Mouse (Mus musculus) intestine, embryonic 14.5 days (tissue): ENCODE data around the gene Mipep. TPM values are rescaled to one million over a fixed set of nuclear protein-coding genes. Genes with fewer than 3 reads are reported as not detected.

Experiments
- ATAC-seq: fragments of 200-750 bp; cut with Nextera tagmentation; replicated peaks from 2 replicates; pipeline ENCODE4 v1.8.0; 2017; ENCODE audit warnings: low read depth, moderate number of reproducible peaks, moderate TSS enrichment, moderate library complexity; ENCODE audit not compliant: low FRiP score, low TSS enrichment
- DNase-seq: peaks from one replicate; pipeline ENCODE4 v3.0.0-alpha.2; 2018; ENCODE audit warnings: low spot score
- H3K27ac ChIP-seq: fragments of 300-500 bp; sonication (generic); 2 replicates; pipeline ENCODE4 v1.5.1; 2014; ENCODE audit warnings: low read depth, mild to moderate bottlenecking, control low read depth
- H3K27me3 ChIP-seq: fragments of 300-500 bp; sonication (generic); replicated peaks from 2 replicates; pipeline ENCODE4 v1.6.1; 2014; ENCODE audit warnings: low read length, control low read depth; ENCODE audit not compliant: control insufficient read depth, insufficient read depth
- H3K36me3 ChIP-seq: fragments of 300-500 bp; sonication (generic); 2 replicates; pipeline ENCODE4 v1.6.1; 2014; ENCODE audit warnings: low read length, control low read depth; ENCODE audit not compliant: control insufficient read depth, insufficient read depth
- H3K4me1 ChIP-seq: fragments of 300-500 bp; sonication (generic); replicated peaks from 2 replicates; pipeline ENCODE4 v1.6.1; 2014; ENCODE audit warnings: low read length, control low read depth, mixed read lengths; ENCODE audit not compliant: control insufficient read depth, insufficient read depth
- H3K4me2 ChIP-seq: fragments of 300-500 bp; sonication (generic); 2 replicates; pipeline ENCODE4 v1.6.1; 2014; ENCODE audit warnings: low read length
- H3K4me3 ChIP-seq: fragments of 300-500 bp; sonication (generic); 2 replicates; pipeline ENCODE4 v1.5.1; 2014; ENCODE audit warnings: low read depth, low read length, control low read depth, mixed read lengths
- H3K9ac ChIP-seq: fragments of 300-500 bp; sonication (generic); 2 replicates; pipeline ENCODE4 v1.6.1; 2014; ENCODE audit warnings: mild to moderate bottlenecking, low read length
- H3K9me3 ChIP-seq: fragments of 300-500 bp; sonication (generic); 2 replicates; pipeline ENCODE4 v1.6.1; 2016; ENCODE audit warnings: low read length, control low read depth; ENCODE audit not compliant: control insufficient read depth
- WGBS: fragments of 180-500 bp; shearing (Covaris S2); extraction: QIAGEN DNeasy Blood & Tissue Kit; methylation state at CpG from one replicate; pipeline ENCODE4 v1.1.7; 2014; 5-methylcytosine and 5-hydroxymethylcytosine counted together
- polyA plus RNA-seq: library from polyadenylated mRNA; unstranded; fragments of >200 nt; fragmentation: Nextera tagmentation; extraction: Ambion mirVana; gene quantifications from 2 replicates; pipeline ENCODE4 v1.2.1, GENCODE M21; 2014

Gene Mipep
- polyA plus RNA-seq, 1 experiment from 2014 or later = 21.2 TPM

GRCm38 (mm10) chr14:60763746-60764145 is 20.6 kb upstream of the Mipep start:
- 0 out of 2 replicates have a peak, but pooled peaks cover 14% of the 10 kb centered on the region for H3K36me3 ChIP-seq
- no peak overlapping the region for H3K27ac ChIP-seq
- 88% methylated on average over 5 of the region's 5 CpGs for WGBS
- peaks cover 4% of the 10 kb centered on the region; the same call in 1 of the 2 replicates for H3K4me1 ChIP-seq
- H3K4me2 ChIP-seq = no peak overlapping the region
- no peaks in the 10 kb centered on the region for H3K9me3 ChIP-seq
- no peak for DNase-seq
- ATAC-seq = no peak
- H3K9ac ChIP-seq = no peak overlapping the region
- H3K4me3 ChIP-seq = no peak overlapping the region
- H3K27me3 ChIP-seq = no peaks in the 10 kb centered on the region

- no peaks in the 10 kb centered on the region for H3K9me3 ChIP-seq
- H3K4me2 ChIP-seq = no peak overlapping the region
- 0 out of 2 replicates have a peak, but pooled peaks cover 11% of the 10 kb centered on the region for H3K36me3 ChIP-seq
- DNase-seq (no peak), ATAC-seq (no peak)
- H3K27ac ChIP-seq = no peak overlapping the region
- H3K9ac ChIP-seq = no peak overlapping the region
- H3K4me1 ChIP-seq = peaks cover 4% of the 10 kb centered on the region; the same call in 1 of the 2 replicates
- no peaks in the 10 kb centered on the region for H3K27me3 ChIP-seq
- H3K4me3 ChIP-seq = no peak overlapping the region
- 74% methylated on average over 4 of the region's 4 CpGs for WGBS
These were observed 19.8 kb upstream of the Mipep start for GRCm38 (mm10) chr14:60764526-60764925.

GRCm38 (mm10) chr14:60765025-60765424 is 19.3 kb upstream of the Mipep start:
- H3K4me1 ChIP-seq = peaks cover 4% of the 10 kb centered on the region; the same call in 1 of the 2 replicates
- H3K27ac ChIP-seq = no peak overlapping the region
- H3K4me3 ChIP-seq = no peak overlapping the region
- H3K36me3 ChIP-seq = 0 out of 2 replicates have a peak, but pooled peaks cover 11% of the 10 kb centered on the region
- H3K27me3 ChIP-seq = no peaks in the 10 kb centered on the region
- no peak overlapping the region for H3K9ac ChIP-seq
- WGBS = 67% methylated on average over 2 of the region's 2 CpGs
- H3K4me2 ChIP-seq = no peak overlapping the region
- no peak for DNase-seq
- ATAC-seq = no peak
- no peaks in the 10 kb centered on the region for H3K9me3 ChIP-seq

DNA sequence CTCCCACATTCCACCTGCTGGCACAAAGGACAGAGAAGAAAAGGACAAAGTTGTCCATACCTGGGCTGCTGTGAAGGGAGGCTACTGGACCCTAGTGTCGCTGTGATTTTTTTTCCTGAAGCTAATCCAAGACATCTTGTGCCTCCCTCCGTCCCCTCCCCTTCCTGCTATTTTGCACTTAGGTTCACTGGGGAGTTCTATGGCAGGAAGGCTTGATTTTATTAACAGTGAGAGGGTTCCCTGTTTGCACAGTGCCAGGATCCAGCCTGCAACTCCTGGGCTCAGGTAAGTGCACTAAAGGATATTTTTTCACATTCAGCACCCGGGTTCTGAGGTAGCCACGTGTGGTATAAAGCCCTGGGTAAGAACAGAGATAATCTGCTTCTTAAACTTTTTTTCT is 16.5 kb upstream of the Mipep start, which contains the start of gene C1qtnf9:
C1qtnf9 (plus strand) TSS at position 251 of the 400 bp plus-strand sequence.
- DNase-seq = no peak
- Histone ChIP-seq H3K27ac (no peak within 1 kb of the TSS), H3K36me3 (no peaks in the 10 kb centered on the region), H3K4me3 (no peak within 1 kb of the TSS), H3K9me3 (no peaks in the 10 kb centered on the region), H3K4me2 (no peak within 1 kb of the TSS), H3K27me3 (no peaks in the 10 kb centered on the region), H3K9ac (no peak within 1 kb of the TSS), H3K4me1 (no peaks in the 10 kb centered on the region)
- no peak for ATAC-seq
- 68% methylated on average over 4 of the region's 4 CpGs for WGBS

GRCm38 (mm10) chr14:60769340-60769739 is 15.0 kb upstream of the Mipep start:
- H3K27me3 ChIP-seq = no peaks in the 10 kb centered on the region
- H3K9me3 ChIP-seq = no peaks in the 10 kb centered on the region
- DNase-seq (no peak), ATAC-seq (no peak)
- H3K4me3 ChIP-seq = no peak overlapping the region
- H3K36me3 ChIP-seq = no peaks in the 10 kb centered on the region
- H3K9ac ChIP-seq = no peak overlapping the region
- WGBS = 41% methylated on average over 6 of the region's 6 CpGs
- H3K4me1 ChIP-seq = no peaks in the 10 kb centered on the region
- no peak overlapping the region for H3K27ac ChIP-seq
- H3K4me2 ChIP-seq = no peak overlapping the region

DNA sequence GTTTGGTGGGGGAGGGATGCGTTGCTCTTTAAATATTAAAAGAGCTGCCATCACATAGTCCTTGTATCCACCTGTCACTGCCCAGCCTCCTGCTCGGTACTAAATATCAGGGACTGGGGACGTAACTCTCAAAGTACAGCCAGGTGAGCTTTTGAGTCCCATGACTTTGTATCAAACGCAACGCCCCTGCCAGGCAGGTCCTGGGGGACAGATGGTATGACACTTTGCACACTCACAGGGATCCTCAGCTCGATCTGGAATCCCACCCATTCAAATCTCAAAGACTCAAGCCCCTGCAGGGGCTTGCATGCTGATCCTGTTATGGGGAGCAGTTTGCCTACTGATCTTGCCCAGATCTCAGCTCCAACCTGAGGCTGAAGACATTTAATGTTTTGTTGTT is 13.8 kb upstream of the Mipep start:
- no peaks in the 10 kb centered on the region for H3K4me1 ChIP-seq
- H3K27ac ChIP-seq = no peak overlapping the region
- no peak for ATAC-seq
- no peak overlapping the region for H3K4me3 ChIP-seq
- H3K36me3 ChIP-seq = no peaks in the 10 kb centered on the region
- H3K4me2 ChIP-seq = no peak overlapping the region
- DNase-seq = no peak
- H3K27me3 ChIP-seq = no peaks in the 10 kb centered on the region
- no peaks in the 10 kb centered on the region for H3K9me3 ChIP-seq
- 73% methylated on average over 6 of the region's 6 CpGs for WGBS
- no peak overlapping the region for H3K9ac ChIP-seq

- DNase-seq (peak; percentile 88), ATAC-seq (0 out of 2 replicates have a peak, but pooled peaks have one; percentile 66)
- H3K27ac ChIP-seq = no peak overlapping the region
- 9% methylated on average over 8 of the region's 8 CpGs for WGBS
- H3K9ac ChIP-seq = no peak overlapping the region
- H3K4me3 ChIP-seq = peak overlapping the region; percentile 29
- no peaks in the 10 kb centered on the region for H3K36me3 ChIP-seq
- no peaks in the 10 kb centered on the region for H3K9me3 ChIP-seq
- H3K27me3 ChIP-seq = no peaks in the 10 kb centered on the region
- H3K4me1 ChIP-seq = no peaks in the 10 kb centered on the region
- H3K4me2 ChIP-seq = peak overlapping the region; percentile 45
These were observed 13.3 kb upstream of the Mipep start for GRCm38 (mm10) chr14:60771057-60771456.

- Histone ChIP-seq H3K4me3 (no peak overlapping the region), H3K27ac (no peak overlapping the region), H3K4me2 (no peak overlapping the region), H3K9ac (no peak overlapping the region), H3K4me1 (no peaks in the 10 kb centered on the region), H3K9me3 (no peaks in the 10 kb centered on the region), H3K36me3 (no peaks in the 10 kb centered on the region), H3K27me3 (no peaks in the 10 kb centered on the region)
- DNase-seq = no peak
- no peak for ATAC-seq
- WGBS = 83% methylated on average over 2 of the region's 2 CpGs
These were observed 10.9 kb upstream of the Mipep start for GRCm38 (mm10) chr14:60773476-60773875.

DNA sequence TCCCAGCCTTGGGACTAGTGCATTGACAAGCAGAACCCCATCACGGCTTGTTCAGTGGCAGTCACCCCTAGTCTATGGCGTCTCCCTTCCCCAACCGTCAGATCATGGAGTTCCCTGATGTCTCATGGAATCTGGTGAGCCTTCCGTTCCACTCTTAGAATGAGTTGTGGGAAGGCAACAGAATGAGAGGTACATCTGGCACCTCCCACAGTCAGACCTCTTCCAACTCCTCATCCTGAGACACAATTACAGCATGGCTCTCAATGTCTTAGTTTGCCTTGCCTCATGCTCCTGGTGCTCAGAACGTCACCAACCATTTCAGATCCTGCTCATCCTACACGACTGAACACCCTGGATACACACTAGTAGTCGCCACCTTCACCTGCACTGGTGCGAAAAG is 7.9 kb upstream of the Mipep start:
- Histone ChIP-seq H3K27me3 (no peaks in the 10 kb centered on the region), H3K9me3 (no peaks in the 10 kb centered on the region), H3K27ac (no peak overlapping the region), H3K36me3 (no peaks in the 10 kb centered on the region), H3K4me3 (no peak overlapping the region), H3K4me2 (no peak overlapping the region), H3K4me1 (no peaks in the 10 kb centered on the region), H3K9ac (no peak overlapping the region)
- WGBS = 80% methylated on average over 8 of the region's 8 CpGs
- DNase-seq = no peak
- no peak for ATAC-seq
